Mouse (Mus musculus) midbrain, embryonic 16.5 days (tissue): ENCODE measurements around the gene Polr3e. TPM values are rescaled to one million over a fixed set of nuclear protein-coding genes. Genes with fewer than 3 reads are reported as not detected.
"Not testable (repeated sequence)": the region's sequence is repeated elsewhere in the genome, so short reads cannot be mapped to it uniquely, and the experiment has no call there.

Source experiments
- ATAC-seq: fragments of 200-750 bp; cut with Nextera tagmentation; 2 replicates; pipeline ENCODE4 v1.8.0; 2017; ENCODE audit warnings: moderate TSS enrichment
- H3K27ac ChIP-seq: fragments of 300-500 bp; sonication (generic); 2 replicates; pipeline ENCODE4 v1.5.1; 2014; ENCODE audit warnings: mild to moderate bottlenecking, low read length, mixed read lengths
- H3K27me3 ChIP-seq: fragments of 300-500 bp; sonication (generic); 2 replicates; pipeline ENCODE4 v1.6.1; 2014; ENCODE audit warnings: low read depth, low read length, mixed read lengths; ENCODE audit not compliant: control insufficient read depth, insufficient read depth
- H3K36me3 ChIP-seq: fragments of 300-500 bp; sonication (generic); 2 replicates; pipeline ENCODE4 v1.6.1; 2014; ENCODE audit warnings: mild to moderate bottlenecking, low read length, moderate library complexity, mixed read lengths; ENCODE audit not compliant: control insufficient read depth, insufficient read depth
- H3K4me1 ChIP-seq: fragments of 300-500 bp; sonication (generic); 2 replicates; pipeline ENCODE4 v1.6.1; 2014; ENCODE audit warnings: mild to moderate bottlenecking, low read length, mixed read lengths; ENCODE audit not compliant: control insufficient read depth, insufficient read depth
- H3K4me2 ChIP-seq: fragments of 300-500 bp; sonication (generic); 2 replicates; pipeline ENCODE4 v1.6.1; 2014; ENCODE audit warnings: mild to moderate bottlenecking, low read length, mixed read lengths
- H3K4me3 ChIP-seq: fragments of 300-500 bp; sonication (generic); 2 replicates; pipeline ENCODE4 v1.5.1; 2014; ENCODE audit warnings: low read depth, mild to moderate bottlenecking, low read length, moderate library complexity, mixed read lengths
- H3K9ac ChIP-seq: fragments of 300-500 bp; sonication (generic); 2 replicates; pipeline ENCODE4 v1.6.1; 2014; ENCODE audit warnings: low read depth, low read length, mixed read lengths
- H3K9me3 ChIP-seq: fragments of 300-500 bp; sonication (generic); replicated peaks from 2 replicates; pipeline ENCODE4 v1.6.1; 2014; ENCODE audit warnings: mild to moderate bottlenecking, low read length, mixed read lengths; ENCODE audit not compliant: control insufficient read depth, poor library complexity, severe bottlenecking
- WGBS: fragments of 180-500 bp; shearing (Covaris S2); extraction: QIAGEN DNeasy Blood & Tissue Kit; methylation state at CpG from one replicate; pipeline ENCODE4 v1.1.7; 2014; 5-methylcytosine and 5-hydroxymethylcytosine counted together
- polyA plus RNA-seq: library from polyadenylated mRNA; unstranded; fragments of >200 nt; fragmentation: Nextera tagmentation; extraction: Ambion mirVana; gene quantifications from 2 replicates; pipeline ENCODE4 v1.2.1, GENCODE M21; 2015

Polr3e gene
- polyA plus RNA-seq, 1 experiment from 2014 or later = 27.0 TPM

DNA sequence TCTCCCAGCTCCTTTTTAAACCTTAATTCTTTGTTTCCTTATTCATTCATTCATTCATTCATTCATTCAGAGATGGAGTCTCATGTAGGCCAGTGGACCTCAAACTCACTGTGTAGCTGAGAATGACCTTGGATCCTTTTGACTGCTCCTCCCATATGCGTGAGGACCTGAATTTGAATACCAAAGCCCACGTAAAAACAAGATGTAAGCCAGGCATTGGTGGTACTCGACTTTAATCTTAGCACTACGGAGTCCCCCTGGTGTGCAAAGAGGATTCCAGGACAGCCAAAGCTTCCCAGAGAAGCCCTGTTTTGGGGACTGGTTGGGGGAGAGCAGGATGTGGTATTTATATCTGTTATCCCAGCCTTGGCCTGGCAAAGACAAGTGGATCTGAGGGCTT is 17.4 kb upstream of the Polr3e start:
- H3K9me3 ChIP-seq = no peaks in the 10 kb centered on the region
- no peak overlapping the region for H3K4me2 ChIP-seq
- no peak overlapping the region for H3K4me3 ChIP-seq
- H3K27ac ChIP-seq = no peak overlapping the region
- WGBS = 60% methylated on average over 4 of the region's 4 CpGs
- no peaks in the 10 kb centered on the region for H3K27me3 ChIP-seq
- no peak for ATAC-seq
- no peaks in the 10 kb centered on the region; the same call in 1 of the 2 replicates for H3K4me1 ChIP-seq
- H3K9ac ChIP-seq = no peak overlapping the region
- H3K36me3 ChIP-seq = peaks cover 26% of the 10 kb centered on the region

DNA sequence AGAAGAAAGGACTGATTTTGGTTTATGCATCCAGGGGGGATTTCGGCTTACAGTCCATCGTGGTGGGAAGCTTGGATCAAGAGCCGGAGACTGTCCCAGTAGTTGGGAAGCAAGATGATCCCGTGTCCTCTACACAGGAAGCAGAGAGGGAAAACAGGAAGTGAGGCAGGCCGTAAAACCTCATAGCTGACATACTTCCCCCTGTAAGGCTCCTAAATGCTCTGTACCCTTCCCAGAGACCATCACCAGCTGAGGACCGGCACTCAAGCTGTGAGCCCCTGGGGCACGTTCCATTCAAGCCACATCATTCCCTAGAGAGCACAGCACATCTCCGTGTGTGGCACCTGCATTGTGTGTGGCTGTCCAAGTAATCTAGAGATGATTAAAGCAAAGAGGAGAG is 15.8 kb upstream of the Polr3e start:
- Histone ChIP-seq H3K9me3 (no peaks in the 10 kb centered on the region), H3K27me3 (no peaks in the 10 kb centered on the region), H3K36me3 (peaks cover 21% of the 10 kb centered on the region; the same call in 1 of the 2 replicates), H3K4me2 (no peak overlapping the region), H3K9ac (0 out of 2 replicates have a peak overlapping the region, but pooled peaks have one; percentile 3), H3K4me3 (no peak overlapping the region), H3K27ac (no peak overlapping the region), H3K4me1 (no peaks in the 10 kb centered on the region; the same call in 1 of the 2 replicates)
- no peak for ATAC-seq
- WGBS = 48% methylated on average over 8 of the region's 8 CpGs

DNA sequence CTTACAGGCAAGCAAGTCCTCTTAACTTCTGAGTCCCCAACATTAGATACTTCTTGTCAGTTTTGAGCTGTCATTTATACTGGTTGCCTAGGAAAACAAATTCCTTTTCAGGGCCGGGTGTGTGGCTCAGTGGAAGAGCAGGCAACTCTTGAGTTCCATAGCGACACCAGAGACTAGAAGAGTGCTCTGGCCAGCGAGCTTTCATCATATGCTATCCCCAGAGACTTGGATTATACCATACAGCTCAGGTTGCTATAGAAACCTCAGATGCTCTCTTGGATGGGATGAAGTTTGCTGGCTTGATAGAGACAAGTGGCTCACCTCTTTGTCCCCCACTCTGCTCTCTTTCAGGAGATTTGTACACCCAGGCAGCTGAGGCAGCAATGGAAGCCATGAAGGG is 14.6 kb upstream of the Polr3e start:
- H3K4me2 ChIP-seq = no peak overlapping the region
- H3K9me3 ChIP-seq = no peaks in the 10 kb centered on the region
- 16% methylated on average over 3 of the region's 3 CpGs for whole genome bisulfite sequencing
- H3K36me3 ChIP-seq = peaks cover 18% of the 10 kb centered on the region; the same call in 1 of the 2 replicates
- ATAC-seq = 0 out of 2 replicates have a peak, but pooled peaks have one; percentile 21
- H3K4me3 ChIP-seq = no peak overlapping the region
- no peak overlapping the region for H3K9ac ChIP-seq
- H3K27ac ChIP-seq = no peak overlapping the region
- no peaks in the 10 kb centered on the region; the same call in 1 of the 2 replicates for H3K4me1 ChIP-seq
- H3K27me3 ChIP-seq = no peaks in the 10 kb centered on the region

DNA sequence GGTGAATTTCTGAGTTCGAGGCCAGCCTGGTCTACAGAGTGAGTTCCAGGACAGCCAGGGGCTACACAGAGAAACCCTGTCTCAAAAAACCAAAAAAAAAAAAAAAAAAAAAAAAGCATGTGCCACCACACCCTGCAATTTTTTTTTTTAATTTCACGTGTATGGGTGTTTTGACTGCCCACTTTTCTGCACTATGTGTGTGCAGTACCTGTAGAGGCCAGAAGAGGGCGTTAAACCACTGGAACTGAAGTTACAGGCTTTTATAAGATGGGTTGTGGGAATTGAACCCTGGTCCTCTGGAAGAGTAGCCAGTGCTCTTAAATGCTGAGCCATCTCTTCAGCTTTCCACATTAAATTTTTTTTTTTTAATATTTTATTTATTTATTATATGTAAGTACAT is 7.4 kb upstream of the Polr3e start:
- not testable (repeated sequence) for H3K27me3 ChIP-seq, ATAC-seq, H3K9me3 ChIP-seq, H3K4me2 ChIP-seq, H3K4me3 ChIP-seq, H3K9ac ChIP-seq, H3K27ac ChIP-seq, H3K36me3 ChIP-seq, H3K4me1 ChIP-seq
- 72% methylated on average over 3 of the region's 3 CpGs for WGBS

DNA sequence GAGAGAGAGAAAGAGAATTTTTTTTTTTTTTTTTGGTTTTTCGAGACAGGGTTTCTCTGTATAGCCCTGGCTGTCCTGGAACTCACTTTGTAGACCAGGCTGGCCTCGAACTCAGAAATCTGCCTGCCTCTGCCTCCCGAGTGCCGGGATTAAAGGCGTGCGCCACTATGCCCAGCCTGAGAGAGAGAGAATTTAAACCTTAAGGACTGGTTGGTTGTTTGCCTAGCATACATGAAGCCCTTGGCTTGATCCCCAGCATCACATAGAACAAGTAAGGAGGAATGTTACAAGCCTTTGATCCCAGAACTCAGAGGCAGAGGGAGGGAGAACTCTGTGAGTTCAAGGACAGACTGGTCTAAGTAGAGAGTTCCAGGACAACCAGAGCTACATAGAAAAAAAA is 6.3 kb upstream of the Polr3e start:
- not testable (repeated sequence) for H3K9ac ChIP-seq, H3K4me1 ChIP-seq, H3K4me2 ChIP-seq, ATAC-seq, H3K27me3 ChIP-seq, H3K27ac ChIP-seq, H3K9me3 ChIP-seq, H3K4me3 ChIP-seq, H3K36me3 ChIP-seq
- 96% methylated on average over 5 of the region's 6 CpGs for WGBS

DNA sequence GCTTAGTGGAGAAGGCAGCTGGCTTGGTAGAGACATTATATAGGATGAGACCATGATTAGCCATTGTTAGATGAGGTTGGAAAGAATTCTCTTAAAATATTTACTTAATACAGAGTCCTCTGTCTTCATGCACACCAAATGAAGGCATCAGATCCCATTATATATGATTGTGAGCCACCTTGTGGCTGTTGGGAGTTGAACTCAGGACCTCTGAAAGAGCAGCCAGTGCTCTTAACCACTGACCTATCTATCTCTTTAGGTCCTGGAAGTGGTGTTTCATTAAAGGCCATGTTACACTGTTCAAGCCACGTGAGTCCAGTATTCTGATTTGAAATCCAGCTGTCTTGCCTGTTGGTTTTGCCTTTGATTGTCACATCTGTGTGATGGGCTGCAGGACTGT is 4.2 kb upstream of the Polr3e start:
- no peaks in the 10 kb centered on the region for H3K9me3 ChIP-seq
- no peak for ATAC-seq
- H3K27ac ChIP-seq = no peak overlapping the region
- H3K4me1 ChIP-seq = no peaks in the 10 kb centered on the region
- no peaks in the 10 kb centered on the region for H3K27me3 ChIP-seq
- no peak overlapping the region for H3K4me2 ChIP-seq
- no peaks in the 10 kb centered on the region for H3K36me3 ChIP-seq
- no peak overlapping the region for H3K9ac ChIP-seq
- H3K4me3 ChIP-seq = no peak overlapping the region
- 59% methylated on average over 1 of the region's 1 CpGs for WGBS

DNA sequence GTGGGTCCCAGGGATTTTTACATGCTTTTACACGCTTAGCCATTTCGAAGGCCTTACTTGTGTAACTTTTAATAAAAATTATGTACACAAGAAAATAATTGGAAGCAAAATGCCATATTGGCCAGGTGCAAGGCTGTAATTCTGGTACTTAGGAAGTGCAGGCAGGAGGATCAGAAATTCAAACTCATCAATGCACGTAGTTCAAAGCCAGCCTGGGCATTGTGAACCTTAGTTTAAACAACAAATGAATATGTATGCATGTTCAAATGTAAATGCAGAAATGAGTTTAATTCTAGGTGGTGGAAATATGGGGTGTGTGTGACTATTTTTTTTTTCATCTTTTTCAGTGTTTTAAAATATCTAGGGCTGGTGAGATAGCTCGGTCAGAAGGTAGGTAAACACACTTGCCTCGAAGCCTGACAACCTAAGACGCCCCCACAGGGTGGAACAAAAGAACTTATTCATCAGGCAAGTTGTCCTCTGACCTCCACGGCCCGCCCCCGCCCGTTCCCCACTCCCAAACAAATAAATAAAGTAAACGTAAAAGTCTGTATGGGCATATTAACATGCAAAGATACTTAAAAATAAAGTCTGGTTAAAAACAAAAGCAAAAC is 1.2 kb upstream of the Polr3e start:
- no peak overlapping the region for H3K27ac ChIP-seq
- H3K9me3 ChIP-seq = no peaks in the 10 kb centered on the region
- no peak overlapping the region for H3K9ac ChIP-seq
- 24% methylated on average over 11 of the region's 11 CpGs for WGBS
- H3K4me1 ChIP-seq = peaks cover 18% of the 10 kb centered on the region
- peak overlapping the region; percentile 24; the same call in 1 of the 2 replicates for H3K4me2 ChIP-seq
- H3K27me3 ChIP-seq = no peaks in the 10 kb centered on the region
- no peak overlapping the region for H3K4me3 ChIP-seq
- H3K36me3 ChIP-seq = no peaks in the 10 kb centered on the region
- no peak for ATAC-seq

DNA sequence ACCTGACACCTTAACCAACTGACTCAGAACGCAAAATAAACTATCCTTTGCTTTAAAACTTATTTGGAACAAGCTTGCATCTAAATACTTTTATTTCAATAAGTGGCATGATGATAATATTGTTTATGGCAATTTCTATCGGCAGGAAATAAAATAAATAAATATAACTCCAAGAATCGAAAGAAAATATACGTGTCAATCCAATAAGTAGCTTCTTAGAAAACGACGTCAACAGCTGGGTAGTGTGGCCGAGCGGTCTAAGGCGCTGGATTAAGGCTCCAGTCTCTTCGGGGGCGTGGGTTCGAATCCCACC is 309 bp upstream of the Polr3e start:
- Histone ChIP-seq H3K9me3 (no peaks in the 10 kb centered on the region), H3K36me3 (no peaks in the 10 kb centered on the region), H3K9ac (no peak overlapping the region), H3K4me2 (peak overlapping the region; percentile 42), H3K4me1 (peaks cover 18% of the 10 kb centered on the region), H3K4me3 (peak overlapping the region; percentile 87), H3K27me3 (no peaks in the 10 kb centered on the region), H3K27ac (no peak overlapping the region)
- peak; percentile 92 for ATAC-seq
- WGBS = 10% methylated on average over 12 of the region's 12 CpGs

DNA sequence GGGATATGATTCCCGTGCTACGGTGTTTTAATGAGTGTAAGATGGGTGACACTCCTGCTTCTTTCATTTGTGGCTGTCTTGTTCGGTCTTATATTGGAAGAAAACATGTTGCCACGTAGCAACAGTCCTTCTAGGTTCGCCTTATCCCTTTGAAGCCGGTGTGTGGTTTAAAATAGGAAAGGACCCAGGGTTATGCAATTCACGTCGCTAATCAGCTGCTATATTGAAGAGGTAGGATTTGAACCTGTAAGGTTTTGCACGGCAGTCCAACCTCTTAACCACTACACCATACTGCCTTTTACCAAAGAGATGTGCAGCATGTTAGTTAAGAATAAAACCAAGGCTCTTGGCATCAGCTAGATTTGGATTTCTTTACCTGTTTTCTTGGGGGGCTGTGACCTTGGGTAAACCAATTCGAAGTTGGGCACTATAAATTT is 1.0 kb downstream of the Polr3e start:
- peaks cover 18% of the 10 kb centered on the region for H3K4me1 ChIP-seq
- peak overlapping the region; percentile 57 for H3K4me2 ChIP-seq
- peak overlapping the region; percentile 87 for H3K9ac ChIP-seq
- H3K9me3 ChIP-seq = no peaks in the 10 kb centered on the region
- H3K27me3 ChIP-seq = no peaks in the 10 kb centered on the region
- H3K4me3 ChIP-seq = peak overlapping the region; percentile 87
- WGBS = 7% methylated on average over 10 of the region's 10 CpGs
- no peaks in the 10 kb centered on the region for H3K36me3 ChIP-seq
- H3K27ac ChIP-seq = peak overlapping the region; percentile 83
- ATAC-seq = peak; percentile 72
